Mouse (Mus musculus): ENCODE measurements around the gene Abhd15. TPM values are rescaled to one million over a fixed set of nuclear protein-coding genes. Genes with fewer than 3 reads are reported as not detected.

Abhd15 gene
- polyA plus RNA-seq, 1 experiment from 2014 or later, result 1.6 TPM

GRCm38 (mm10) chr11:77585201-77585600 is 70.3 kb downstream of the Abhd15 start:
- Histone ChIP-seq H3K4me3 (ENCODE audit: control insufficient read depth in 1 of 2, insufficient read depth in 1 of 2, low read depth in 1 of 2, low read length in 2 of 2) (no peak overlapping the region), H3K27me3 (ENCODE audit: control insufficient read depth, insufficient read depth, low read length) (no peaks in the 10 kb centered on the region), H3K4me2 (ENCODE audit: low read length) (no peak overlapping the region), H3K27ac (replicated peaks in 1 of 2; ENCODE audit: control insufficient read depth in 1 of 2, insufficient read depth in 1 of 2, low read depth in 2 of 2, low read length in 2 of 2) (no peak overlapping the region), H3K9me3 (ENCODE audit: control insufficient read depth, low read length) (no peaks in the 10 kb centered on the region), H3K9ac (ENCODE audit: low read length) (no peak overlapping the region), H3K36me3 (ENCODE audit: control insufficient read depth, insufficient read depth, low read length) (peaks cover 49% of the 10 kb centered on the region), H3K4me1 (ENCODE audit: control insufficient read depth in 2 of 2, insufficient read depth in 2 of 2, low read length in 2 of 2) (peaks cover 0 to 13% of the 10 kb centered on the region in 2 experiments; a peak in 3 of 4 replicates)
- 82% methylated on average over 3 of the region's 3 CpGs for WGBS
- ATAC-seq (ENCODE audit: insufficient number of reproducible peaks, insufficient read depth, low FRiP score, low read depth), result no peak

Other genes with a start within 250 kb of the Abhd15 start
- gene Coro6, start 52.7 kb upstream of the Abhd15 start, polyA plus RNA-seq (2014; fragmentation: Nextera tagmentation; extraction: Ambion mirVana), result 55.5 and 59.6 TPM in 2 replicates
- 5.1 and 5.2 TPM in 2 replicates for gene Ankrd13b, start 25.4 kb upstream of the Abhd15 start, polyA plus RNA-seq (2014; fragmentation: Nextera tagmentation; extraction: Ambion mirVana)
- 13.6 and 15.2 TPM in 2 replicates for gene Git1, start 21.6 kb upstream of the Abhd15 start, polyA plus RNA-seq (2014; fragmentation: Nextera tagmentation; extraction: Ambion mirVana)
- 28.7 and 30.0 TPM in 2 replicates for gene Trp53i13, start 859 bp downstream of the Abhd15 start, polyA plus RNA-seq (2014; fragmentation: Nextera tagmentation; extraction: Ambion mirVana)
- not detected in 2 replicates for gene Gm10392, start 4.1 kb downstream of the Abhd15 start, polyA plus RNA-seq (2014; fragmentation: Nextera tagmentation; extraction: Ambion mirVana)
- gene Taok1, start 92.7 kb downstream of the Abhd15 start, polyA plus RNA-seq (2014; fragmentation: Nextera tagmentation; extraction: Ambion mirVana), result 20.4 and 20.8 TPM in 2 replicates
- 4.7 and 5.4 TPM in 2 replicates for gene Nufip2, start 171.0 kb downstream of the Abhd15 start, polyA plus RNA-seq (2014; fragmentation: Nextera tagmentation; extraction: Ambion mirVana)
- gene Cryba1, start 210.2 kb downstream of the Abhd15 start, polyA plus RNA-seq (2014; fragmentation: Nextera tagmentation; extraction: Ambion mirVana), result not detected in 2 replicates
- gene Myo18a, start 248.1 kb downstream of the Abhd15 start, polyA plus RNA-seq (2014; fragmentation: Nextera tagmentation; extraction: Ambion mirVana), result 114 and 115 TPM in 2 replicates

Data from heart, embryonic 14.5 days (tissue).